Mouse (Mus musculus): ENCODE measurements around the gene Vegfa.

The Vegfa gene

GRCm38 (mm10) chr17:46051356-46051755 lies 19.2 kb upstream of the Vegfa start:
- peak; percentile 81 for DNase-seq (ENCODE audit: low read depth, low spot score)

GRCm38 (mm10) chr17:46049567-46049966 lies 17.4 kb upstream of the Vegfa start:
- no peak for DNase-seq (ENCODE audit: low read depth, low spot score)

- no peak for DNase-seq (ENCODE audit: low read depth, low spot score)
Measured at GRCm38 (mm10) chr17:46048184-46048583, 16.0 kb upstream of the Vegfa start.

- DNase-seq (ENCODE audit: low read depth, low spot score) = no peak
Measured at GRCm38 (mm10) chr17:46045742-46046141, 13.6 kb upstream of the Vegfa start.

GRCm38 (mm10) chr17:46044953-46045352 lies 12.8 kb upstream of the Vegfa start:
- DNase-seq (ENCODE audit: low read depth, low spot score) = no peak

- DNase-seq (ENCODE audit: low read depth, low spot score) = no peak
Measured at GRCm38 (mm10) chr17:46042158-46042557, 10.0 kb upstream of the Vegfa start.

- no peak for DNase-seq (ENCODE audit: low read depth, low spot score)
Measured at GRCm38 (mm10) chr17:46041679-46042078, 9.5 kb upstream of the Vegfa start.

GRCm38 (mm10) chr17:46041223-46041622 lies 9.1 kb upstream of the Vegfa start:
- DNase-seq (ENCODE audit: low read depth, low spot score) = peak; percentile 63

GRCm38 (mm10) chr17:46040561-46040960 lies 8.4 kb upstream of the Vegfa start:
- no peak for DNase-seq (ENCODE audit: low read depth, low spot score)

- peak; percentile 81 for DNase-seq (ENCODE audit: low read depth, low spot score)
Measured at GRCm38 (mm10) chr17:46038906-46039305, 6.7 kb upstream of the Vegfa start.

GRCm38 (mm10) chr17:46036400-46036799 lies 4.2 kb upstream of the Vegfa start:
- DNase-seq (ENCODE audit: low read depth, low spot score) = peak; percentile 78

- DNase-seq (ENCODE audit: low read depth, low spot score) = no peak
Measured at GRCm38 (mm10) chr17:46034110-46034509, 1.9 kb upstream of the Vegfa start.

GRCm38 (mm10) chr17:46033607-46034006 lies 1.4 kb upstream of the Vegfa start:
- DNase-seq (ENCODE audit: low read depth, low spot score) = no peak

GRCm38 (mm10) chr17:46033122-46033521 lies 953 bp upstream of the Vegfa start:
- DNase-seq (ENCODE audit: low read depth, low spot score) = no peak

- DNase-seq (ENCODE audit: low read depth, low spot score) = peak; percentile 85
Measured at GRCm38 (mm10) chr17:46031621-46032211, 453 bp downstream of the Vegfa start.

GRCm38 (mm10) chr17:46030731-46031620 lies 1.2 kb downstream of the Vegfa start:
- peak; percentile 74 for DNase-seq (ENCODE audit: low read depth, low spot score)

- peak; percentile 77 for DNase-seq (ENCODE audit: low read depth, low spot score)
Measured at GRCm38 (mm10) chr17:46030323-46030730, 1.8 kb downstream of the Vegfa start.

GRCm38 (mm10) chr17:46029554-46030207 lies 2.5 kb downstream of the Vegfa start:
- peak; percentile 83 for DNase-seq (ENCODE audit: low read depth, low spot score)

- no peak for DNase-seq (ENCODE audit: low read depth, low spot score)
Measured at GRCm38 (mm10) chr17:46029052-46029553, 3.1 kb downstream of the Vegfa start.

- peak; percentile 83 for DNase-seq (ENCODE audit: low read depth, low spot score)
Measured at GRCm38 (mm10) chr17:46028210-46029051, 3.7 kb downstream of the Vegfa start.

Data from skeletal muscle tissue, adult 2 months (tissue).